Mouse (Mus musculus) ES-Bruce4 (cell line): ENCODE results near the gene Palm2. TPM values are rescaled to one million over a fixed set of nuclear protein-coding genes. Genes with fewer than 3 reads are reported as not detected.

Source experiments
- H3K27ac ChIP-seq: 2 replicates; pipeline ENCODE4 v1.5.1; 2012; ENCODE audit warnings: low read length, inconsistent platforms; ENCODE audit not compliant: insufficient read depth
- H3K27me3 ChIP-seq: 2 replicates; pipeline ENCODE4 v1.6.1; 2012; ENCODE audit warnings: mild to moderate bottlenecking, low read length, inconsistent platforms; ENCODE audit not compliant: control insufficient read depth, poor library complexity, insufficient read depth, severe bottlenecking
- H3K36me3 ChIP-seq: 2 replicates; pipeline ENCODE4 v1.6.1; 2012; ENCODE audit warnings: inconsistent platforms, mild to moderate bottlenecking, low read length, moderate library complexity; ENCODE audit not compliant: control insufficient read depth, poor library complexity, insufficient read depth, severe bottlenecking
- H3K4me1 ChIP-seq: one replicate; pipeline ENCODE4 v1.8.1; 2011; ENCODE audit warnings: low read length; ENCODE audit not compliant: control insufficient read depth, insufficient read depth
- H3K4me3 ChIP-seq: 2 replicates; pipeline ENCODE4 v1.5.1; 2011; ENCODE audit warnings: low read depth, mild to moderate bottlenecking, low read length
- H3K9ac ChIP-seq: 2 replicates; pipeline ENCODE4 v1.6.1; 2012; ENCODE audit warnings: low read depth, mild to moderate bottlenecking, inconsistent platforms; ENCODE audit not compliant: poor library complexity, severe bottlenecking
- H3K9me3 ChIP-seq: replicated peaks from 2 replicates; pipeline ENCODE4 v1.6.1; 2012; ENCODE audit warnings: mild to moderate bottlenecking, low read length, inconsistent platforms; ENCODE audit not compliant: control insufficient read depth, poor library complexity, insufficient read depth, severe bottlenecking
- CTCF ChIP-seq: IDR thresholded peaks from one replicate; pipeline ENCODE4 v1.8.1; 2011; ENCODE audit warnings: low read depth, low read length
- EP300 ChIP-seq: IDR thresholded peaks from 2 replicates; pipeline ENCODE4 v1.6.1; 2011; ENCODE audit warnings: low read depth, low read length; ENCODE audit not compliant: insufficient read depth
- POLR2A ChIP-seq: IDR thresholded peaks from one replicate; pipeline ENCODE4 v1.8.1; 2011; ENCODE audit warnings: low read length; ENCODE audit not compliant: insufficient read depth
- polyA plus RNA-seq: library from polyadenylated mRNA; stranded (reverse); fragments of >200 nt; gene quantifications from 2 replicates; pipeline ENCODE4 v1.2.4, GENCODE M21; 2011; ENCODE audit warnings: low read depth; ENCODE audit not compliant: missing spikeins, insufficient read depth, insufficient read length

Gene Palm2
- polyA plus RNA-seq, 1 experiment: 3.4 TPM

- Histone ChIP-seq H3K9ac (no peak overlapping the region), H3K27me3 (no peaks in the 10 kb centered on the region), H3K27ac (no peak overlapping the region), H3K36me3 (no peaks in the 10 kb centered on the region), H3K9me3 (no peaks in the 10 kb centered on the region), H3K4me3 (no peak overlapping the region), H3K4me1 (peaks cover 4% of the 10 kb centered on the region)
- no peak for TF ChIP-seq POLR2A
Measured at GRCm38 (mm10) chr4:57704575-57704974, 270.5 kb downstream of the Palm2 start.

- H3K27me3 ChIP-seq: no peaks in the 10 kb centered on the region
- H3K9me3 ChIP-seq: no peaks in the 10 kb centered on the region; the same call in 1 of the 2 replicates
- peaks cover 3% of the 10 kb centered on the region for H3K4me1 ChIP-seq
- H3K4me3 ChIP-seq: no peak overlapping the region
- no peak overlapping the region for H3K27ac ChIP-seq
- no peaks in the 10 kb centered on the region for H3K36me3 ChIP-seq
- no peak overlapping the region for H3K9ac ChIP-seq
- no peak for TF ChIP-seq EP300
- TF ChIP-seq POLR2A: no peak
- no peak for TF ChIP-seq CTCF
Measured at GRCm38 (mm10) chr4:57715849-57716248, 281.8 kb downstream of the Palm2 start.

- Histone ChIP-seq H3K4me3 (no peak overlapping the region), H3K27ac (no peak overlapping the region), H3K4me1 (peaks cover 3% of the 10 kb centered on the region), H3K36me3 (no peaks in the 10 kb centered on the region), H3K9me3 (no peaks in the 10 kb centered on the region; the same call in 1 of the 2 replicates), H3K9ac (no peak overlapping the region), H3K27me3 (no peaks in the 10 kb centered on the region)
- TF ChIP-seq EP300 (no peak), CTCF (no peak), POLR2A (no peak)
Measured at GRCm38 (mm10) chr4:57716735-57717134, 282.7 kb downstream of the Palm2 start.

GRCm38 (mm10) chr4:57717354-57717753 is 283.3 kb downstream of the Palm2 start, which contains the start of gene Akap2:
Gene Akap2, plus strand, starts transcription at chr4:57717657.
- Histone ChIP-seq H3K4me1 (peaks cover 5% of the 10 kb centered on the region), H3K9me3 (no peaks in the 10 kb centered on the region; the same call in 1 of the 2 replicates), H3K36me3 (no peaks in the 10 kb centered on the region), H3K27me3 (no peaks in the 10 kb centered on the region), H3K4me3 (no peak within 1 kb of the TSS), H3K9ac (no peak within 1 kb of the TSS), H3K27ac (no peak within 1 kb of the TSS)
- TF ChIP-seq EP300 (no peak), CTCF (no peak), POLR2A (no peak)

GRCm38 (mm10) chr4:57719370-57719769 is 285.3 kb downstream of the Palm2 start:
- no peak overlapping the region for H3K9ac ChIP-seq
- no peak overlapping the region for H3K27ac ChIP-seq
- H3K36me3 ChIP-seq: no peaks in the 10 kb centered on the region
- TF ChIP-seq CTCF (no peak), EP300 (no peak), POLR2A (no peak)
- no peaks in the 10 kb centered on the region for H3K27me3 ChIP-seq
- H3K9me3 ChIP-seq: no peaks in the 10 kb centered on the region; the same call in 1 of the 2 replicates
- H3K4me3 ChIP-seq: no peak overlapping the region
- H3K4me1 ChIP-seq: peaks cover 5% of the 10 kb centered on the region

- TF ChIP-seq EP300 (no peak), POLR2A (no peak), CTCF (no peak)
- no peaks in the 10 kb centered on the region for H3K36me3 ChIP-seq
- H3K4me3 ChIP-seq: no peak overlapping the region
- no peaks in the 10 kb centered on the region for H3K27me3 ChIP-seq
- peaks cover 5% of the 10 kb centered on the region for H3K4me1 ChIP-seq
- H3K27ac ChIP-seq: no peak overlapping the region
- no peaks in the 10 kb centered on the region; the same call in 1 of the 2 replicates for H3K9me3 ChIP-seq
- H3K9ac ChIP-seq: no peak overlapping the region
Measured at GRCm38 (mm10) chr4:57720869-57721361, 286.9 kb downstream of the Palm2 start.
